Mouse (Mus musculus): Measurements from ENCODE around the gene Smbd1. TPM values are rescaled to one million over a fixed set of nuclear protein-coding genes. Genes with fewer than 3 reads are reported as not detected.

The Smbd1 gene
- total RNA-seq, 2 experiments from 2014 or later = not detected

Other genes with a start within 250 kb of the Smbd1 start
- 65.6 and 67.9 TPM in 2 replicates for gene Tfrc, start 201.6 kb downstream of the Smbd1 start, total RNA-seq (2014; fragmentation: Nextera tagmentation)
- 105 and 142 TPM in 2 replicates for gene Tfrc, start 201.6 kb downstream of the Smbd1 start, total RNA-seq (2017)
- gene Tnk2, start 166.6 kb downstream of the Smbd1 start, total RNA-seq (2014; fragmentation: Nextera tagmentation) = 11.0 and 12.9 TPM in 2 replicates
- gene Tnk2, start 166.6 kb downstream of the Smbd1 start, total RNA-seq (2017) = 8.8 and 14.8 TPM in 2 replicates
- not detected in 2 replicates for gene Muc4, start 74.6 kb downstream of the Smbd1 start, total RNA-seq (2014; fragmentation: Nextera tagmentation)
- not detected in 2 replicates for gene Muc4, start 74.6 kb downstream of the Smbd1 start, total RNA-seq (2017)
- gene Muc20, start 13.0 kb downstream of the Smbd1 start, total RNA-seq (2014; fragmentation: Nextera tagmentation) = not detected in 2 replicates
- gene Muc20, start 13.0 kb downstream of the Smbd1 start, total RNA-seq (2017) = not detected in 2 replicates
- gene Fyttd1, start 67.0 kb upstream of the Smbd1 start, total RNA-seq (2014; fragmentation: Nextera tagmentation) = 15.9 and 23.6 TPM in 2 replicates
- gene Fyttd1, start 67.0 kb upstream of the Smbd1 start, total RNA-seq (2017) = 58.2 and 68.9 TPM in 2 replicates
- 19.7 and 31.5 TPM in 2 replicates for gene Rubcn, start 67.3 kb upstream of the Smbd1 start, total RNA-seq (2014; fragmentation: Nextera tagmentation)
- 10.4 and 12.9 TPM in 2 replicates for gene Rubcn, start 67.3 kb upstream of the Smbd1 start, total RNA-seq (2017)
- 23.8 and 37.8 TPM in 2 replicates for gene Lrch3, start 103.6 kb upstream of the Smbd1 start, total RNA-seq (2014; fragmentation: Nextera tagmentation)
- gene Lrch3, start 103.6 kb upstream of the Smbd1 start, total RNA-seq (2017) = 12.1 and 16.8 TPM in 2 replicates
- gene Iqcg, start 245.7 kb upstream of the Smbd1 start, total RNA-seq (2014; fragmentation: Nextera tagmentation) = 0.81 TPM in 1 of 2 replicates, not detected in the other
- 2.4 and 5.6 TPM in 2 replicates for gene Iqcg, start 245.7 kb upstream of the Smbd1 start, total RNA-seq (2017)
- 3,504 and 3,720 TPM in 2 replicates for gene Rpl35a, start 246.0 kb upstream of the Smbd1 start, total RNA-seq (2014; fragmentation: Nextera tagmentation)
- gene Rpl35a, start 246.0 kb upstream of the Smbd1 start, total RNA-seq (2017) = 2,270 and 2,292 TPM in 2 replicates